Mouse (Mus musculus): ENCODE data around the gene Igflr1.

The Igflr1 gene

DNA sequence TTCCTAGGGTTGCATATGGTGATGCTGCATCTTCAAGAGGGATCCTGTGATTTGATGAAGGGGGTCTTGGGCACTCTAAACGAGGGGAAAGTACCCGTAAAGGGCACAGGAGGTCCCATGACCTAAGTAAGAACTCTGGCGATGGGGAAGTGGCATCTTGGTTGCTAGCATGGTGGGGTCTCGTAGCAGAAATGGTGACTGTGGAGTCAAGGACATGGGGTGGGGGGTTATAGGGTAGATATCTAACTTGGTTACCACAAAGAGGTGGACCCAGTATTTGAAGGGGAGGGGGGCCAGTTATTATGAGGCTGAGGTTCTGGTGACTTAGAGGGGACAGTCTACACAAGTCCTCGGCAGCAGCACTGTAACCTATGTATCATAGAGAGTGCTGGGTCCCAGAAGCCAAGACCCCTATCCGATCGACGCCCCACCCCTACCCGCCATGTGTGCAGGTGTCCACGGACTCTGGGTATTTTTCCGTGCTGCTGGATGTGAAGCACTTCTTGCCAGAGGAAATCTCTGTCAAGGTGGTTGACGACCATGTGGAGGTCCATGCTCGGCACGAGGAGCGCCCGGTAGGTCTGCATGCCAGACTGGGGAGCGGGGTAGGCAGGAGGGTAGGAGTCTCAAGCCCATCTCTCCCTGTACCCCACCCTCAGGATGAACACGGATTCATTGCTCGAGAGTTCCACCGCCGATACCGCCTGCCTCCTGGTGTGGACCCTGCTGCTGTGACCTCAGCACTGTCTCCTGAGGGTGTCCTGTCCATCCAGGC is 11.2 kb upstream of the Igflr1 start:
- no peak for DNase-seq

DNA sequence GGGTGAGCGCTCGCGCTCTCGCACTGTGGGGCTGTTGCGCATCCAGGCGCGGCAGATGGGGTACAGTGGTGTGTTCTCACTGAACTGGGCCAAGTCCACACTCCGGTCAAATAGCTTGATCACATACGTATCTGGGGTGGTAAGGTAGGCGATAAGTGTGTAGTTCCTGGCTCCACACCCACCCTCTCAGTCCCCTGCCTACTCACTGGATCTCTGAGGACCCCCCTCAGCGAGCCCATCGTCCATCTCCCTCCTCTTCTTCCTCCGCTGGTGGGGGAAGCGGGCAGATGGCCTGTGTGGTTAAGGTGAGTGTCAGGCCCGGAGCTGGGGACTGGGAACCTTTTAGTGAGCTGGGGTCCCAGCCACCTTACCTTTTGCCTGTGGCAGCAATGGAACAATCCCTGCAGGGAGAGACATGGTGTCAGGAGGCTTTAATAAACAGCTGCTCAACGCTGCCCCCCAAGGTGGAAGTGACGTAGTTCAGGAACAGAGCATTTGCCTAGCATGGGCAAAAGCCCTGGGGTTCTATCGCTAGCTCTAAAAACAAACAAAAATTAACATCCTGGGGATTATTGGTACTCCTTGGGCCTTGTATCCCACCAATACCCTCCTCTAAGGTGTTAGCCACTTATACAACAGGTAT is 8.2 kb upstream of the Igflr1 start:
- DNase-seq: no peak

- DNase-seq: no peak
Measured at GRCm38 (mm10) chr7:30557901-30558514, 7.2 kb upstream of the Igflr1 start.

- DNase-seq: no peak
Measured at GRCm38 (mm10) chr7:30558656-30559442, 6.4 kb upstream of the Igflr1 start.

DNA sequence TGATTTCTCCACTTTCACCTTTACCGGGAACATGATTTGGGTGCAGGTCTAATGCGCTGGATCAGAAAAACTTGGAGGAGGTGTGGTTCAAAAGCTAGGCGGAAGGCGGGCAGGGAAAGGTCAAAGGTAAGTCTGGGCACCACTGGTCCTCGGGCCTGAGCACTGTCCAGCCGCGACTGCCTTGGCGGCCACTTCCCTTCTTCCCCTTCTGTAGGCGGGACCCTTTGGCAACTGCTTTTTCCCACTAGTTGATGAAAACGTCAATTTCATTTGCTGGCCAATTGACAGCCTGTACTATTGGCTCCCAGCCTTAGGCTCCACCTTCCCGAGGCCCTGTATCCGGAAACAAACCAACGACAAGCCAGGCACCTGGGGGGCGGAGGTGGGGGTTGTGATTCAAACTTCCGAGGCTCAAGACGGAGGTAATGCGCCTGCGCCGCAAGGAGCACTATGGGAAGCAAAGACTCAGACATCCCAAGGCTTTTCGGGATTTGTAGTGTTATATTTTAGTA is 5.7 kb upstream of the Igflr1 start, which contains the start of gene Lin37:
Gene Lin37, minus strand, starts transcription at position 396 of the 512 bp plus-strand sequence.
- DNase-seq: peak; percentile 99

DNA sequence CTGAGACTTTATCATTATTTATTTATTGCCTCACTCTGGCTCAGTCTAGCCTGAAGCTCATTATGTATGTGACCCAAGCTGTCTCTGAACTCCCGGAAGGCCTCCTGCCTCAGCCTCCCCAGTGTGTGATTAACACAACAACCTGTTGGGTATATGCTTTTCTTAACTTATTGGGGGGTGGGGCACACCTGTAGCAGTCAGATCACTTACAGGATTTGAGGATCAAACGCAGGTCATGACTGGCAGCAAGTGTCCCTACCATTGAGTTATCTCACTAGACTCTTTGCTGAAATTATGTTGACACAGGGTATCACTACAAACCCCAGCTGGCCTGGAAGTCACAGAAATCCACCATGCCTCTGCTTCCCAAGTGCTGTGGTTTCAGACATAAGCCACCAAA is 4.9 kb upstream of the Igflr1 start:
- DNase-seq: no peak

DNA sequence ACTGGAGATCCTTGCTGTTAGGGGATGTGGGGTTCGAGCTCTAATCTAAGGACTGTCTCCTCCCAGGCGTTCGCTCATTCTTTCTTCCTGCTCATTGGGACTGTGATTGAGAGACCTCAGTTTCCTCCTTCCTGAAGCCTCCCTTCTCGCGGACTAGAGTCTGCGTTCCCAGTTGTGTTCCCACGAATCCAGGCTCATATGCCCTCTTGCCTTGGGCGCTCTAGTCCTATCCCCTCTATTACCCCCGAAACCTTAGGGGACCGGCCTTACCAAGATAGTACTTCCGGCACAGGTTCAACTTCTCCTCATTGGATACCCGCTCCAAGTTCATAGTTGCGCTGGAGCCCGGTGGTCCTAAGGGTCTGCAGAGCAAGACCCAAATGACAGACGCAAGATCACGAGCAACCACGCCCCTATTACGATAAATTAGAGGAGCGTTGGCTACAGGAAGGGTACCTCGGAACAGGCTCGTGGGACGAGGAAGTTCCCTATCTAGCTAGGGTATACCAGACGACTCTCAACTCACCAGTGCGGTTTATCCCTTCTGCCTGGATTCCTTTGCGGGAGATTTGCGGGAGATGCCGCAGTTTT is 2.6 kb upstream of the Igflr1 start:
- DNase-seq: no peak

- DNase-seq: peak; percentile 97 to 98
Measured at GRCm38 (mm10) chr7:30563117-30563905, 1.9 kb upstream of the Igflr1 start, which contains the start of the genes U2af1l4, Gm49396 and Psenen. TSS of gene U2af1l4 (plus strand) at chr7:30563301. TSS of gene Gm49396 (plus strand) at chr7:30563344. TSS of gene Psenen (minus strand) at chr7:30563627.

DNA sequence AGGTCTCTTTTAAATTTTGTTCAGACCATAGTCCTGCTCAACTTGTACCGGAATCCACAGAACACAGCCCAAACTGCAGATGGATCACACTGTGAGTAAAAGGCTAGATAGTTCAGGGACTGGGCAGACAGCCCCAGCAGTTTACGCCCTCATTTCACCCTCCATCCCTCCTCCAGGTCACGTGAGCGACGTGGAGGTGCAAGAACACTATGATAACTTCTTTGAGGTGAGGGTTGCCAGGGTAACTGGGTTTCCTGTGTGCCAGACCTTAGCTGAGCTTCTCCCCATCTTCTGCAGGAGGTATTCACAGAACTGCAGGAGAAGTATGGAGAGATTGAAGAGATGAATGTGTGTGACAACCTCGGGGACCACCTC is 1.3 kb upstream of the Igflr1 start:
- DNase-seq: no peak

GRCm38 (mm10) chr7:30566033-30566432 is 806 bp downstream of the Igflr1 start:
- DNase-seq: no peak

GRCm38 (mm10) chr7:30567555-30567954 is 2.3 kb downstream of the Igflr1 start:
- DNase-seq: no peak

DNA sequence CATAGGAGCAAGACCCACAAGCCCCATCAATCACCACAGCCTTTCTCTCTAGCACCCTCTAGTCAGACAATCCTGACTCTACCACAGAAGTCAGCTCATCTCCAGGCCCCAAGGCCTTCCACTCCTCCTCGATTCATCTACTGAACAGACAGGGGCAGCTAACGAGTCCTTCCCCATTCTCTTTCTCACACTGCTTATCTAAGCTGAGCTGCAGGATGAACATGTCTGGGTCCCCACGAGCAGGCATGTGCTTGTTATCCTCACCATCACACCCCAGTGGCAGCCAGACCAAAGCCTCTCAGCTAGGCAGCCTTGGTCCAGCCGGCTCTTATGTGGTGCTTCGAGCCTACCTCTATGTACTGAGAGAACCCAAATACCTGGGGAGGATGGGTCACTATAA is 7.2 kb downstream of the Igflr1 start:
- DNase-seq: no peak

DNA sequence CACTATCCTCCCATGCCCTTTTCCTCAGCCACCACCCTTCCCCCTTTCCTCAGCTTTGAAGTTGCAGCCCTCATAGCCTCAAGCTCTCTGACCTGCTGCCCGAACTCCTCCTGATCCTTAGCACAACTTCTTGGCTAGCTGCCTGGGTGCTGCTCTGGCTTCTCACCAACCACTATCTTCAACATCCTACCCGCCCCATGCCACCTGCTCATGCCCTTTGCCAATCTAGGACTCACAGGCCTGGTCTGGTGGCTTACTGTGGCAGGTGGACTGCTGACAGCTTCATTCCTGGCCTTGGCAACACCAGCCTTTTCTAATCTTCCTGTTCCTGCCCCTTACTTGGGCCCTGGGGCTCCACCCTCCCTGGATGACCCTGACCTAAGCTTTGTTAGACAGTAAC is 7.7 kb downstream of the Igflr1 start:
- peak; percentile 44 to 58 for DNase-seq

GRCm38 (mm10) chr7:30579950-30580349 is 14.7 kb downstream of the Igflr1 start:
- DNase-seq: no peak

- no peak for DNase-seq
Measured at GRCm38 (mm10) chr7:30581547-30581946, 16.3 kb downstream of the Igflr1 start.

- DNase-seq: no peak
Measured at GRCm38 (mm10) chr7:30584339-30584738, 19.1 kb downstream of the Igflr1 start.

GRCm38 (mm10) chr7:30585170-30585569 is 19.9 kb downstream of the Igflr1 start:
- DNase-seq: no peak

DNA sequence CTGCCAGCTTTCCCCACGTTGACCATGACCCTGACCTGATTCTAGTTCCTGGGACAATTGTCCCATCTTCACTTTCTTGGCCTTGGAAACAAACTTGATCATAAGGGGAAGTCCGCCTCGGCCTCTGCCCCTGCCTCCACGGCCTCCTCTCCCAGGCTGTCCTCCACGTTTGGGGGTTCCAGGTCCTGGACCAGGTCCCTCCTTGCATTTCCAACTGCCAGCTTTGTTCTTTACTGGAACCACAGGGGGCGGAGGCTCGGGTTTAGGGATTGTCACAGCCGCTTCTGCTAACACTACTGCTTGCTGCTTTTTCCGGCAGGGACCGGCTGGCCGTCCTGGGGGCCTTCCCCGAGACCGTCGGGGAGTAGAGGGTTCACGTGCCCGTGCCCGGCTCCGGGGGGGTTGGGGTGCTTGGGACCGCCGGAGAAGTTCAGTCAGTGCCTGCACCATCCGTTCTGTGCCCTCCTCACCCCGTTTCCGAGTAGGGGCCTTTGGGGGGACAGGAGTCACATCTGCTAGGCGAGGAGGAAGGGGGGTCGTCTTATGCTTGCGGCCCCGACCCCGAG is 21.3 kb downstream of the Igflr1 start:
- DNase-seq: no peak

DNA sequence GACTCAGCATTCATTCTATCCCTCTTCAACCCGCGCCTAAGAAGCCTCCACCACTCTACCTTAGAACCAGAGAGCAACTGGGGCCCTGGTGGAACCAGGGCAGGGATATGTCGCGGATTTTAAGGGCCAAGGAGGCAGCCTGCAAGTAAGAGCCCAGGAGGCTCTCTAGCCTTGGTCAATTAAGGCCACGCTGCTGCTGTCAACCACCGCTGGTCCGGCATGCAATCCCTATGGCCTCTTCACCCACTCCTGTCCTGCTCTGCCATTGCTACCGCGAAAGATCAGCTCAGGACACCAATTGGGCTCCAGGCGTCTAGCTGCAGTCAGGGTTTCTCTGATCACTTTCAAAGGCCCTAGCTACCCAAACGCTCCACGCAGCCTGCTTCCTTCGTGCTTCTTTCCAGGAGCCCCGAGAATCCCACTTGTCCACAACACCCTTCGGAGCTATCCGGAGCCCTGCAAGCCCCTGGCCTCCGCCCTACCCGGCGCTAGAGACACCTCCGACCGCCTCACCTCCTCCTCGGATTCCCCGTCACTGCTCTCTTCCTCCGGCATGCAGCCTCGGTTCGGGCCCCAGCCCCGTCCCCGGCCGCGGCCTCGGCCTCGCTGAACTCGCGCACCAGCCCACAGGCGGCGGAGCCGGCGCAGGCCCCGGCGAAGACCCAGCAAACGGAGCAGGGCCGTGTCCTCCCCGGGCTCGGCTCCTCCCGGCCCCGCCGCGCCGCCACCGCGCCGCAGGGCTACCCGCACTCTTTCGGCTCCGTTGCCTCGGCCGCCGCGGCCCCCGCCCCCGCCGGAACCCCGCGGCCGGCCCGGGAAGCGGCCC is 22.8 kb downstream of the Igflr1 start:
- peak; percentile 37 to 53 for DNase-seq
